Mouse (Mus musculus): ENCODE measurements around the gene Pdxdc1.
"Not testable (repeated sequence)": the region's sequence is repeated elsewhere in the genome, so short reads cannot be mapped to it uniquely, and the experiment has no call there.

The Pdxdc1 gene

DNA sequence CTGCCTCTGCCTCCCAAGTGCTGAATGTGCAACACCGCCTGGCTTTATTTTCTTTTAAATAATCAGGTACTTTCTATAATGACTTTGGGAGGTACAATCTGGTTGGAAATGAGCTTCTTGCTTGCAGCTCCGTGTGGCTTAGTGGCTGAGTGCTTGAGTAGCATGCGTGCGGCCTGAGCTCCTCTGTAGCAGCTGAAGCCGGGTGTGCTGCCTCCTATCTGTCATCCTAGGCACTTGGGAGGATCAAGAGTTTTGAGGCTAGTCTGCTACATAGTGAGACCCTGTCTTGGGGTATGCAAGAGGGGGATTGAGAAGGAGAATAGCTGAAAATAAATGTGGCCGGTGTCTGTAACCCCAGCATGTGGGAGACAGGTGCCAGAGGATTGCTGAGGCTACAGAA is 90.8 kb downstream of the Pdxdc1 start:
- no peak for DNase-seq

DNA sequence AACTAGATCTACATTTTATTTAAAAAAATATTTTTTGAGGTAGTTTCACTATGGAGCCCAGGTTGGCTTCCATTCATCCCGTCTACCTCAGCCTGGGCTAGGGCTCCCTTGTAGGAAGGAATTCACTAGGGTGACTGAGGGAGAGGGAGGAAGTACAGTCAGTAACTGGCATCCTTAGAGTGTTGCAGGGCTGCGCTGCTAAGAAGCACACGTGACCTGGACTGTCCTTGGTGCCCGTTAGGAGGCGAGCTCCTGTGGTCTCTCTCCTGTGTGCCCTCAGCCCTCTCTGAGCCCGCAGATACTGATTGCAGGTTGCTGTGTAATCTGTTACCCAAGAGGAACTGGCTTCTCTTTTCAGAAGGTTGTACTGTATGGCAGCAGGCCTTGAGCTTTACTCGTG is 94.5 kb downstream of the Pdxdc1 start:
- no peak for DNase-seq

DNA sequence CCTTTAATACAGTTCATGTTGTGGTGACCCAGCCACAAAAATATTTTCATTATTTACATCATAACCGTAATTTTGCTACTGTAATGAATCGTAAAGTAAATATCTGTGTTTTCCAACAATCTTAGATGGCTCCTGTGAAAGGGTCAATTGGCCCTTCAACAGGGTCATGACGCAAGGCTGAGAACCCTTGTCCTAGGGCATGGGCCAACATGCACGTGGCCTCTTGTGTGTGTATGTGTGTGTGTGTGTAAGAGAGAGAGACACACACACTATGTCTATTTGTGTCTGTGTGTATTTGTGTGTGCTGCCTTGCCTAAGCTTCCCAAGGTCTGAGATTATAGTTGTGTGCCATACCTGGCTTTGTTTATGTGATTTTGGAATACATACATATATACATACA is 95.3 kb downstream of the Pdxdc1 start:
- DNase-seq: no peak

DNA sequence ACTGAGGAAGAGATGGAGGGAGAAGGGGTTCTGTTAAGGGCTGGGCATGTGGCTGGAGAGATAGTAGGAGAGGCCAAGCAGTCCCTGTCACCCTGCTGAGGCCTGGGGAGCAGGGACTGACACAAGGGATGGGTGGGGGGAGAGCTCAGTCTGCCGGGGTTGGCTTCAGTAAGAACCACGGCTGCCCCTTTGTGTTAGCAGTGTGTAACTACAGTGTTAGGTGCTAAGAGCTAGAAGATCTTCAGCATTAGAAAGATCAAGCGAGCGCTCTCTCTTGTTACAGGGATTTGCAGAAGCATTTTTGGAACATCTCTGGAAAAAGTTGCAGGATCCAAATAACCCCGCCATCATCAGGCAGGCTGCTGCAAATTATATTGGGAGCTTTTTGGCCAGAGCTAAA is 98.3 kb downstream of the Pdxdc1 start:
- peak in 1 of 2 experiments; percentile 40 for DNase-seq

DNA sequence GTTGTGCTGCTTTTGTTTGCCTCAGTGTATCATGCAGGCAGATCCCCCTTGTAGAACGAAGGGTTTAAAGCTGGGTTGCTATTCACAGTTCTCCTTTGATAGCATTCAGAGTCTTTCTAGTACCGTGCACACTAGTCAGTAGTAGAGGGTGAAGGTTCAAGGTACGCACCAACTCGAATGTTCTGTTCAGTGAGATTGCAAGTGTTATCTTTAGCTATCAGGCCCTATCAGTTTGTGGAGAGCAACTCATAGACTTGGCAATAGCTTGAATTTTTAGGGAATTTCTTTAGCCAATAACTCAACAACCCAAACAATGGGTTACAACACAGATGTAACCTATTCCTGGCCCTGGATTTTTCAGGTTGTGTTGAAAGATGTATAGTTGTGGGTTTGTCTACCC is 101.7 kb downstream of the Pdxdc1 start:
- no peak for DNase-seq

DNA sequence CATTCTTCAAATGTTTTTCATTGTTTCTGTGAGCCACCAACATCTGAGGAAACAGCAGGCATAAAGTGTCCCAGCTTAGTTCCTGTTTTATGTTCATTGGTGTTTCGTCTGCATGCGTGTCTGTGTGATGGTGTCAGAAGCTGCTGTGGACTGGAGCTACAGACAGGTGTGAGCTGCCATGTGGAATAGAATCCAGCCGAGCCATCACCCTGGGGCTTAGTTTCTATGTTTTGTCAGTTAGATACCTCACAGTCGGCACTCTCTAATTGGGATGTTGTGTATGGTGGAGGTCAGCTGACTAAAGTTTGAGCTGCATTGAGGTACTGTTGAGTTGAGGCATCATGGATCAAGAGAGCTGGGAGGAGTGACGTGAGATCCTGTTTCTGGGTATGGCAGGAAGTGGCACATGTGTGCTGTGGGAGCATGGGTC is 106.2 kb downstream of the Pdxdc1 start:
- DNase-seq: no peak

DNA sequence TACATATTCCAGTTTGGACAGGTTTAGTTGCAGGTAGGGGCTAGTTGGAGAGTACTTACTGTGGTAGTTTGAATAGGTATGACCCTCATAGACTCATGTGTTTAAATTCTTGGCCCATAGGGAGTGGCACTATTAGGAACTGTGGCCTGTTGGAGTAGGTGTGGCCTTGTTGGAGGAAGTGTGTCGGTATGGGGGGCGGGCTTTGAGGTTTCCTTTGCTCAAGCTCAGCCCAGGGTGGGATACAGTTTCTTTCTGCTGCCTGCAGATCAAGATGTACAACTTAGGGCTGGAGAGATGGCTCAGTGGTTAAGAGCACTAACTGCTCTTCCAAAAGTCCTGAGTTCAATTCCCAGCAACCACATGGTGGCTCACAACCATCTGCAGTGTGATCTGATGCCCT is 109.5 kb downstream of the Pdxdc1 start:
- not testable (repeated sequence) for DNase-seq

DNA sequence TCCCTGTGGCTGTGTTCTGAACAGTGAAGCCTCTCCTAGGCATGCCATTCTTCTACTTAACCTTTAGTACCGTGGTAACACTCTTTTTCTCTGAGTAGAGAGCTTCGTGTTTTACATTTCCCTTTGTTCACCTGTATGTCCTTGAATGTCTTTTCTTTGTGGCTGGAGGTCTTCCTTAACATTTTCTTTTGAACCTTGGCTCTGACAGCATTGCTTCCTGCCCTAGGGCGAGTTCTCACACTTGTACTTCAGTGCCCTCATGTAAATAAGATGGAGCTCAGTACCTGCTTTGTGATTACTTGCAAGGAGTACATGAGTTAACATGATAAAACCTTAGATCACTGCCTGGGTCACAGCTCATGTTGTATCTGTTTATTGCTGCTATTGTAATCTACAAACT is 117.0 kb downstream of the Pdxdc1 start:
- DNase-seq: no peak

Data from cerebellum, adult 18-20 months (tissue).